Mouse (Mus musculus): Measurements from ENCODE around the gene Sfxn5. TPM values are rescaled to one million over a fixed set of nuclear protein-coding genes. Genes with fewer than 3 reads are reported as not detected.
A peak's percentile ranks its signal among the peaks of the same experiment; 100 is the strongest.

Gene Sfxn5
- polyA plus RNA-seq (2016; fragmentation: Nextera tagmentation; extraction: Ambion mirVana) = 8.7 and 10.5 TPM in 2 replicates

DNA sequence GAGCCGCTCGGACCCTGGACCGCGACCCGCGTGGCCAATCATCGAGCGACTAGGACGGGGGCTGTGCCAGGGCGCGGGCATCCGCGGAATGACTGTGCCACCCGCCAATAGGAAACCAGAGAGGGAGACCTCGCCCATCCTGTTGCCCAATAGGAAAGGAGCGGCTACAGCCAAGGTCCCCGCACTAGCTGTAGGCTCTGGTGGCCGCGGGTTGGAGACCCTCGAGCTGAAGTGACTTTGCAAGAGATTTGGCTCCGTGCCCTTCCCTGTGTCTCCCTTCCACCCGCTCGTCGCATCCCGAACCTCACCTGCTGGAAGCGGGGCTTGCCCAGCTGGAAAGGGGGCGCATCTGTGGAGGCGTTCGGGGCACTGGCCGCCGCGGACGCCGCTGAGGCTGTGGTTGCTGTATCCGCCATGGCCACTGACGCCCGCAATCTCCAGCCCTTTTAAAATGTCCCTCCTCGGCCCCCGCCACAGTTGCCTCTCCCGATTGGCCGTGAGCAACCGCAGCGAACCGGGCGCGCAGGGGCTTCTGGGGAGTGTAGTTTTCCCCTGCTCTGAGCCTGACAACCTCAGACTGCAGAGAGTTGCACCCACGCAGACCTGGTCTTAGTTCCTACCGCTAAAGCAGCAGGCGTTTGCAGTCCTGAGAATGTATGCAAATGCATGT lies at the start of gene Sfxn5:
Sfxn5 (minus strand) TSS at position 423 of the 670 bp plus-strand sequence.
- Histone ChIP-seq H3K4me1 (peaks cover 21% of the 10 kb centered on the region), H3K9me3 (replicated peaks) (no peaks in the 10 kb centered on the region), H3K4me3 (peak within 1 kb of the TSS; percentile 71), H3K27me3 (ENCODE audit: low read depth, poor library complexity, severe bottlenecking) (peaks cover 39% of the 10 kb centered on the region), H3K27ac (replicated peaks) (peak within 1 kb of the TSS; percentile 95), H3K36me3 (no peaks in the 10 kb centered on the region)
- DNase-seq (ENCODE audit: low spot score) = peak; percentile 95
- WGBS = under 1% methylated on average over 49 of the region's 49 CpGs

DNA sequence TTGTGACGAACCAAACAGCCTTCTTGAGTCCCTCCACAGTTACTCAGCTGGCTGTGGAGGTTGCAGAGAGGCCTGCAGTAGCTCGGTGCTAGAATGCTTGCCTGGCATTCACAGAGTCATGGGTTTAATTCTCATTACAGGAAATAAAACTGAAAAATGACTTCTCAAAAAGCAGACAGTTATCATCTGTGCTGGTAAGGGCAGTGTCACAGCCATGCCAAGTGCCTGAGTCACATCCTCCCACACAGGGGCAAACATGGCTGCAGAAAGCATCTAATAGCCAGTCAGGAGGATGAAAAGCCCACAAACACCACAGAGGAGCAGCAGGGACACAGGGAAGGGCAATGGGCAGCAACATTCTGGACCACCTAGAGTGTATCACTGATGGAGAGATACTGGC lies 49.6 kb upstream of the Sfxn5 start:
- Histone ChIP-seq H3K27me3 (ENCODE audit: low read depth, poor library complexity, severe bottlenecking) (peaks cover 35% of the 10 kb centered on the region), H3K4me3 (no peak overlapping the region), H3K9me3 (replicated peaks) (0 out of 2 replicates have a peak, but pooled peaks cover 4% of the 10 kb centered on the region), H3K36me3 (no peaks in the 10 kb centered on the region), H3K4me1 (peaks cover 26% of the 10 kb centered on the region), H3K27ac (replicated peaks) (no peak overlapping the region)
- 81% methylated on average over 2 of the region's 2 CpGs for WGBS
- no peak for DNase-seq (ENCODE audit: low spot score)

DNA sequence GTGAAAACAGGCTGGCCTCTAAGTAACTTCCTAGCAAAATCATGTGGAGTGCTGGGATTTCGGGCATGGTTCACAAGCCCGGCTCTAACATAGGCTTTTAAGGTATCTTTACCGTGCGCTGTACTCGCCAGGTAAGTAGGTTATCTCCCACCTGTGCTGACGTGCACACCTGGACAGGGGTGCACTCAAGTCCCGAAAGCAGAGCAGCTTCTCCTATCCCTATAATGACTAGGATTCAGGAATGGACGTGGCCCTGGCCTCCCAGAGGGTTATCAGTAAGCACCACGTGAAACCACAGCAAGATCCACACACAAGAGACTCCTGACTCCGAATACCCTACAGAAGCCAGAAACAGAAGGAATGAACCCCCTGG lies 48.4 kb upstream of the Sfxn5 start:
- Histone ChIP-seq H3K27me3 (ENCODE audit: low read depth, poor library complexity, severe bottlenecking) (peaks cover 38% of the 10 kb centered on the region), H3K27ac (replicated peaks) (peak overlapping the region; percentile 86; the same call in 1 of the 2 replicates), H3K4me1 (peaks cover 24% of the 10 kb centered on the region), H3K36me3 (no peaks in the 10 kb centered on the region), H3K4me3 (no peak overlapping the region), H3K9me3 (replicated peaks) (0 out of 2 replicates have a peak, but pooled peaks cover 4% of the 10 kb centered on the region)
- DNase-seq (ENCODE audit: low spot score) = no peak
- WGBS = 80% methylated on average over 10 of the region's 10 CpGs

DNA sequence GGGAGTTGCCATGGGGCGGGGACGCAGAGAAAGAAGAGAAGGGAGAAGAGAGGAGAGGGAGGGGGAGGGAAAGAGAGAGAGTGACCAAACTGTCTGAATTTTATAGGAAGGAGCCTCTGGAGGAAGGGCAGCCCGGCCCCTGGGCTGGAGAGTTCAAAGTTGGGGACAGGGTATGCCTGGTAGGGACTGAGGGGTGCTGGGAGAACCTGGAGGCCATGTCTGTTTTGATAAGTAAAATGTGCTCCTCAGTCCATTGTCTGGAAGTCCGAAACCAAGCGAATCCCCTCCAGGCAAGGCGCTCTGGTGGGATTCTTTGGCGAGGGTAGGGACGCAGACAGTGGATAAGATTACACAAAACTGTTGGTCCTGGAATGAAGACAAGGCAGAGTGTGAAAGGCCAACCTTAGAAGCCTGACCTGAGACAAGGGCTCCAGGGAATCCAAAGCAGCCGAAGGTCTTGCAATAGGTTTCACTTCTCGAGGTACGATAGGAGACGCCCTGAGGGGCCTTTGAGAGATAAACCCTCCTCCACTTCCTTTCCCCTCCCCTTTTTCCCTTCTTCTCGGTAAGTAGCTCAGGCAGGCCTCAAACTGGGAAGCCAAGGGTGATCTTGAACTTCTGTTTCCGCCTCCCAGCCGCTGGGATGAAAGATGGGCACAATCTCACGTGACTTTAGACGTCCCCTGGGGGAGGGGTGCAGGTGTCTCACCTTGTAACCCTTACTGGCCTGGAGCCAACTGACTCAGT lies 47.9 kb upstream of the Sfxn5 start:
- H3K4me3 ChIP-seq = peak overlapping the region; percentile 38
- WGBS = 14% methylated on average over 17 of the region's 17 CpGs
- H3K27me3 ChIP-seq (ENCODE audit: low read depth, poor library complexity, severe bottlenecking) = peaks cover 38% of the 10 kb centered on the region
- H3K9me3 ChIP-seq (replicated peaks) = 0 out of 2 replicates have a peak, but pooled peaks cover 4% of the 10 kb centered on the region
- DNase-seq (ENCODE audit: low spot score) = no peak
- peak overlapping the region; percentile 86 for H3K27ac ChIP-seq (replicated peaks)
- no peaks in the 10 kb centered on the region for H3K36me3 ChIP-seq
- peaks cover 20% of the 10 kb centered on the region for H3K4me1 ChIP-seq

DNA sequence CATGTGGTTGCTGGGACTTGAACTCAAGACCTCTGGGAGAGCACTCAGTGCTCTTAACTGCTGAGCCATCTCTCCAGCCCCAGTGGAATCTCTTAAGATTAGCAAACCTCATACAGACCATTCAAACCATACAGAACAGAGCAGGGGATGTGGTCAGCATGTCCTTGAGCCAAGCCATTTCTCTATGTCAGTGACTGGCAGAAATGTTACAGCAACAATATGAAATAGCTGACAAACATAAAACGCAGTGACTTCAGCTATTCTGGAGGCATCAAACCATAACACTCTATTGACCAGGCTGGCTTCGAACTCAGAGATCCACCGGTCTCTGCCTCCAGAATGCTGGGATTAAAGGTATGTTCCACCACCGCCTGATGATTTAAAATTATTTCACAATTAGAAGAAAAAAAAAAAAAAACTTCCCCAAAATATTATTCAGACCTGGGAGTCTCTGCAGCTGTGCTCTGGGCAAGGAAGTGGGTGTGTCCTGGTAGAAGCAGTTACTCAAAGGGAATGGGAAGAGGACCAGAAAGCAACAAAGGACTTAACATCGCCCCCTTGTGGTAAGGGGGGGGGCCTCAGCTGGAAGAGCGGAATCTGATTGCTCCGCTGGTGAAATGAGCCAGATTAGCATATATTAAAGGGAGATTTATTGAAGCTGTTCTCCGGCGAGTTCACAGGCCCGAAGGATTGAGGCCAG lies 47.1 kb upstream of the Sfxn5 start:
- 0 out of 2 replicates have a peak, but pooled peaks cover 4% of the 10 kb centered on the region for H3K9me3 ChIP-seq (replicated peaks)
- peak overlapping the region; percentile 86 for H3K27ac ChIP-seq (replicated peaks)
- H3K4me1 ChIP-seq = peaks cover 20% of the 10 kb centered on the region
- peak overlapping the region; percentile 38 for H3K4me3 ChIP-seq
- no peaks in the 10 kb centered on the region for H3K36me3 ChIP-seq
- DNase-seq (ENCODE audit: low spot score) = peak; percentile 90
- 30% methylated on average over 10 of the region's 10 CpGs for WGBS
- peaks cover 39% of the 10 kb centered on the region for H3K27me3 ChIP-seq (ENCODE audit: low read depth, poor library complexity, severe bottlenecking)

DNA sequence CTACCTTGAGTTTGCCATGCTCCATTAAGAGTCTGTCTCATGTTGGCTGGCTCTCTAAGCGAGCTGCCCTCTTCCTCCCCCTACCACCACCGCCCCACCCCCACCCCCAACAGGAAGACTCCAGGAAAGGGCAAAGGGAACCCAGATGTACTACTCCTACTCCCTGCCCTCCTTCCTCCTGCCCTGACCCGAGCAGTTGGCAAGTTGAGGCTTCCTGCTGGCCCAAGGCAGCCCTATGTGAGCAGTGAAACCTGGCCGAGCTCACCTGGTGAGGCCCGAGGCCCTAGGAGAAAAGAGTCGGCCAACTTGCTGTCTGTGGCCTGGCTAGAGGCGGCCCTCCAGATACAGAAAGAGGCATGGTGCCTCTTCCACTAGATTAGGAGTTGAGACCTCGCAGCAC lies 45.4 kb upstream of the Sfxn5 start:
- Histone ChIP-seq H3K4me3 (no peak overlapping the region), H3K9me3 (replicated peaks) (no peaks in the 10 kb centered on the region), H3K27ac (replicated peaks) (no peak overlapping the region), H3K36me3 (no peaks in the 10 kb centered on the region), H3K4me1 (peaks cover 33% of the 10 kb centered on the region), H3K27me3 (ENCODE audit: low read depth, poor library complexity, severe bottlenecking) (peaks cover 47% of the 10 kb centered on the region)
- DNase-seq (ENCODE audit: low spot score) = no peak
- 52% methylated on average over 8 of the region's 8 CpGs for WGBS

DNA sequence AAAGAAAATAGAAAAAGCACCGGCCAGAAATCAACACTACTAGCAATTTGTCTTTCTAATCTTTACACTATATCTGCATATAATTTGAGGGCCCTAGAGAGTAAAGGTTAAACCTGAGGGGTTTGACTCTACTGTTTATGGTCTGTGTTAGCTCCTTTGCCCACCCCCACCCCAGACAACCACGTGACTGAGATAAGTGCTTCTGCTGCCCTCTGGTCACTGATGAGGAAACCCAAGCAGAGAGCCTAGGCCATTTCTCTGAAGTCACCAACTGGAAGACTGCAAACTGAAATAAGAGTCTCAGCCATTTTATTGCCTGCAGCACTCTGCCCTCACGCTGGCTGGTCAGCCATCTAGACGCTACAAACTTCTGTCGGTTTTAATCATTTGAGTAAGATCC lies 44.7 kb upstream of the Sfxn5 start:
- no peaks in the 10 kb centered on the region for H3K9me3 ChIP-seq (replicated peaks)
- no peak overlapping the region for H3K4me3 ChIP-seq
- no peak for DNase-seq (ENCODE audit: low spot score)
- WGBS = 63% methylated on average over 5 of the region's 5 CpGs
- H3K36me3 ChIP-seq = no peaks in the 10 kb centered on the region
- no peak overlapping the region for H3K27ac ChIP-seq (replicated peaks)
- peaks cover 54% of the 10 kb centered on the region for H3K27me3 ChIP-seq (ENCODE audit: low read depth, poor library complexity, severe bottlenecking)
- peaks cover 37% of the 10 kb centered on the region for H3K4me1 ChIP-seq

DNA sequence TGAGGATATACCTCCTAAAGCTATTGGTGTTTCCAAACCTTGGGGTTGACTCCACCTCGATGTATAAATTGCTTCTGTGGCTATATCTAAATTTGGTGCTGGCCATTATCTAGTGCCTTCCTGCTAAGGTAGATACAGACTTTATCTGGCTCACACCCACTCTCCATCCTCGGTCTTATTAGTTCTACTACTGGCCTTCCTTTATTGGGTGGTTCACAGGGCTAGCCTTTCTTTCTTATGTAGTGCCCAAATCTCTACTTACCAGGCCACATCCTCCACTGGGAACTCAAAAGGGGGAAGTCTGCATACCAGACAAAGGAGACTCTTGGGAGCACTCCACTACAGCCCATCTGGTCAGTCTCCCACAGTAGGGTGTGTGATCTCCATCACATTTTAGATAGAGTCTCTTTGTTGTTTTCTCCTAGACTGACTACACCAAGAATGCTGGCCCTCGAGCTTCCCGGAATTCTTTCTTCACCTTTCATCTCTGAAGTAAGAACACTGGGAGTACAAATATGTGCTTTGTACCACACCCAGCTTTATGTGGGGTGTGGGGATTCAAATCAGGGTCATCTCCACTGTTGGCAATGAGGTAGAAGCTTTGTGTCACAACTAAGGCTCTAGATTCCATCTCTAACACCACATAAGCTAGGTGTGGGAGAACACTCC lies 44.0 kb upstream of the Sfxn5 start:
- 77% methylated on average over 4 of the region's 4 CpGs for WGBS
- no peak for DNase-seq (ENCODE audit: low spot score)
- Histone ChIP-seq H3K27ac (replicated peaks) (no peak overlapping the region), H3K4me3 (no peak overlapping the region), H3K27me3 (ENCODE audit: low read depth, poor library complexity, severe bottlenecking) (peaks cover 61% of the 10 kb centered on the region), H3K4me1 (peaks cover 37% of the 10 kb centered on the region), H3K36me3 (no peaks in the 10 kb centered on the region), H3K9me3 (replicated peaks) (no peaks in the 10 kb centered on the region)

DNA sequence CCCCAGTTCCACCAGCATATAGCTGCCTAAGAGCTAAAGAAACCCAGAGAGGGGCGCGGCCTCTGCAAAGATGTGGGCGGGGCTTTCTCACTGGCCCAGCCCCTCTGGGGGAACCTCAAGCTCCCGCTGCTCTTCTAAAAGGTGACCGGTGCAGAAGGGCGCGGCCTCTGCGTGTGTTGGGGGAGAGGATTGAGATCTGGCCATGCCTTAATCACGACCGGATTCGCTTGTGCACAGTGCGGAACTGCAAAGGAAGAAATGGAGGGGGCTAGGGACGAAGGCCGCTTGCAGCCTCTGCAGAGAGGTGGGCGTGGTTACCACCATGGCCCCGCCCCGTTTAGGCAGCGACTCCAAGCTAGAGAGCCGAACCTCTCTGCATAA lies 41.5 kb upstream of the Sfxn5 start:
- Histone ChIP-seq H3K36me3 (no peaks in the 10 kb centered on the region), H3K27ac (replicated peaks) (peak overlapping the region; percentile 79), H3K27me3 (ENCODE audit: low read depth, poor library complexity, severe bottlenecking) (peaks cover 71% of the 10 kb centered on the region), H3K4me1 (peaks cover 20% of the 10 kb centered on the region), H3K4me3 (peak overlapping the region; percentile 86), H3K9me3 (replicated peaks) (no peaks in the 10 kb centered on the region)
- under 1% methylated on average over 19 of the region's 19 CpGs for WGBS
- DNase-seq (ENCODE audit: low spot score) = peak; percentile 97

DNA sequence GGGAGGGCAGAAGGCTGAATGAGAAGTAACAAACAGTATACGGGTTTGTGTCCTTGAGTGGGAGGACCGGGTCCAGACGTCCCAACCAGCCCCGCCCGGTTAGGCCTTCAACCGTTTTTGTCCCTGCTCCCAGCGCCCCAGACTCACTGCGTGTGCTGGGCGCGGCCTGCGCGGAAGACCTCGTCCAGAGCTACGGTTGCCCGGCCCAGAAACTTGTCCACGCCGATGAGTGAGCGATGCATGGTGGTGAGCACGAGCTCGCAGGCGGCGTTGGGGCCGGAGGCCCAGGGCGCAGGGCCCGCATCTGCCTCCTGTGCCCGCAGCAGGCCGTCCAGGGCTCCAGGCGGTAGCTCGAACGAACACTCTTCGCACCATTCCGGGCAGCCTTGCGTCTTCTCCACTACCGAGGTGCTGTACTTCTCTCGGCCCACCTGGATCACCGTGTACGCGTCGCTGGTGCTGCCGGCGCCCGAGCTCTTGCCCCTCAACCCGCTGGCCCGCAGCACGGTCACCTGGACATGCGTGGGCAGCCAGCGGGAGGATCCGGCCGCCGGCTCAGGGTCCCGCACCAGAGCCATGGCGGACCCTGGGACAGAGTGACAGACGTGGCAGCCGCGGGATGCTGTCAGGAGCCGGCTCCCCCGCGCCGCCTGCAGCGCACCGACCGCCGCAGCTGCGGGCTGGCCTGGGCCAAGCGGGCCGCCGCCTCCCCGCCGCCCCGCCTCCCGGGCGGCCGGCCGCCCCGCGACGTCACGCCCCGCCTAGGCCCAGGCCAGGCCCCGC lies 40.9 kb upstream of the Sfxn5 start, which contains the start of gene Rab11fip5:
Rab11fip5 (minus strand) TSS at position 684 of the 783 bp plus-strand sequence.
- Histone ChIP-seq H3K27ac (replicated peaks) (peak within 1 kb of the TSS; percentile 82), H3K4me3 (peak within 1 kb of the TSS; percentile 86), H3K36me3 (no peaks in the 10 kb centered on the region), H3K4me1 (peaks cover 20% of the 10 kb centered on the region), H3K9me3 (replicated peaks) (no peaks in the 10 kb centered on the region), H3K27me3 (ENCODE audit: low read depth, poor library complexity, severe bottlenecking) (peaks cover 71% of the 10 kb centered on the region)
- no peak for DNase-seq (ENCODE audit: low spot score)
- 2% methylated on average over 80 of the region's 80 CpGs for WGBS

DNA sequence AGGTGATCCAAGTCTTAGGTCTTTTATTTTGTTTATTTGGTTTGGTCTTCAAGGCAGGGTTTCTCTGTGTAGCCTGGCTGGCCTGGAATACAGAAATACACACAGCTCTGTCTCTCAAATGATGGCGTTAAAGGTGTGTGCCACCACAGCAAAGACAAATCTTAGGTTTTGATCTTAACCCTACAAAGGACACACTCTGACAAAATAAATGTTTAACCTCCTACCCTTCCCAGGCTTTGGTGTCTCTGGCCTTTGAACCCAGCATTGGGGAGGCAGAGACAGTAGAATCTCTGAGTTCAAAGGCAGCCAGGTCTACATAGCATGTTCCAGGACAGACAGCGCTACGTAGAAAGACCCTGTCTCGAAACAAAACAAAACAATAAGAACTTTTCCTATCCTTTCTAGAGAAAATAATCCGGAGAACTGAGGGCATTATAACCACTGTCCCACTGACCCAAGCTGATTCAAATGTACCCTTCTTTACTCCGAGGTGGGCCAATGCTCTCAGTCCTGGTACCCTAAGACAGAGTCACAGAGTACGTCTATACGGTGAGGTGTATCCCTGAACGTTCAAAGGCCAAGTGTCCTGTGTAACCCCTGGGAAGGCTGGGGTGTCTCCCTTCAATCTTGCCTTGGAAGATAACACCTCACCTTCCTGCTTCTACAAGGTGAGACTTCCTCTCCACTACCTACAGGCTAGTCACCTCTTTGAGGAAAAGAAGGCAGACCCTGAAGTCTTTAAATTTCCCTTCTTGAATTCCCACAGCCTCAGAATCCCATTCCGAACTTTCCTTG lies 40.0 kb upstream of the Sfxn5 start:
- Histone ChIP-seq H3K4me1 (peaks cover 19% of the 10 kb centered on the region), H3K4me3 (peak overlapping the region; percentile 86), H3K9me3 (replicated peaks) (no peaks in the 10 kb centered on the region), H3K27me3 (ENCODE audit: low read depth, poor library complexity, severe bottlenecking) (peaks cover 69% of the 10 kb centered on the region), H3K27ac (replicated peaks) (peak overlapping the region; percentile 82; the same call in 1 of the 2 replicates), H3K36me3 (no peaks in the 10 kb centered on the region)
- WGBS = 89% methylated on average over 10 of the region's 10 CpGs
- DNase-seq (ENCODE audit: low spot score) = no peak
